Mouse (Mus musculus): Measurements from ENCODE around the gene Gm17581.
A peak's percentile ranks its signal among the peaks of the same experiment; 100 is the strongest.
"Not testable (repeated sequence)": the region's sequence is repeated elsewhere in the genome, so short reads cannot be mapped to it uniquely, and the experiment has no call there.

The Gm17581 gene

GRCm38 (mm10) chr2:155735766-155736165 is at the start of gene Gm17581:
Gene Gm17581, minus strand, starts transcription at chr2:155735866.
- not testable (repeated sequence) for DNase-seq

GRCm38 (mm10) chr2:155784534-155784933 is 48.9 kb upstream of the Gm17581 start:
- no peak for DNase-seq

- DNase-seq: no peak
Measured at GRCm38 (mm10) chr2:155779506-155779905, 43.8 kb upstream of the Gm17581 start.

- DNase-seq: no peak
Measured at GRCm38 (mm10) chr2:155779066-155779465, 43.4 kb upstream of the Gm17581 start.

GRCm38 (mm10) chr2:155778004-155778403 is 42.3 kb upstream of the Gm17581 start:
- no peak for DNase-seq

- DNase-seq: no peak
Measured at GRCm38 (mm10) chr2:155777688-155777985, 42.0 kb upstream of the Gm17581 start.

GRCm38 (mm10) chr2:155776824-155777687 is 41.4 kb upstream of the Gm17581 start:
- DNase-seq: no peak

- DNase-seq: peak; percentile 44 to 71
Measured at GRCm38 (mm10) chr2:155775685-155776263, 40.1 kb upstream of the Gm17581 start.

- DNase-seq: no peak
Measured at GRCm38 (mm10) chr2:155774927-155775684, 39.4 kb upstream of the Gm17581 start, which contains the start of gene Mmp24. Gene Mmp24, plus strand, starts transcription at chr2:155775342.

GRCm38 (mm10) chr2:155774261-155774926 is 38.7 kb upstream of the Gm17581 start:
- no peak for DNase-seq

GRCm38 (mm10) chr2:155773664-155774063 is 38.0 kb upstream of the Gm17581 start:
- DNase-seq: no peak

- DNase-seq: peak; percentile 53 to 81
Measured at GRCm38 (mm10) chr2:155764679-155765418, 29.2 kb upstream of the Gm17581 start.

GRCm38 (mm10) chr2:155756855-155757566 is 21.3 kb upstream of the Gm17581 start:
- no peak for DNase-seq

- DNase-seq: peak; percentile 64 to 79
Measured at GRCm38 (mm10) chr2:155755746-155756145, 20.1 kb upstream of the Gm17581 start.

- peak; percentile 63 to 79 for DNase-seq
Measured at GRCm38 (mm10) chr2:155751014-155751786, 15.5 kb upstream of the Gm17581 start, which contains the start of gene Procr. Gene Procr, plus strand, starts transcription at chr2:155751117.

GRCm38 (mm10) chr2:155749394-155749793 is 13.7 kb upstream of the Gm17581 start:
- DNase-seq: no peak

- no peak for DNase-seq
Measured at GRCm38 (mm10) chr2:155745487-155745886, 9.8 kb upstream of the Gm17581 start.

- DNase-seq: no peak
Measured at GRCm38 (mm10) chr2:155743351-155743750, 7.7 kb upstream of the Gm17581 start.

- peak; percentile 70 to 78 for DNase-seq
Measured at GRCm38 (mm10) chr2:155742931-155743337, 7.3 kb upstream of the Gm17581 start.

- peak in 1 of 2 experiments; percentile 39 for DNase-seq
Measured at GRCm38 (mm10) chr2:155742211-155742610, 6.5 kb upstream of the Gm17581 start.

GRCm38 (mm10) chr2:155737803-155738202 is 2.1 kb upstream of the Gm17581 start:
- no peak for DNase-seq
